Mouse (Mus musculus) liver, embryonic 15.5 days (tissue): ENCODE measurements around the gene Isg15. TPM values are rescaled to one million over a fixed set of nuclear protein-coding genes. Genes with fewer than 3 reads are reported as not detected.

ENCODE experiments used
- microRNA-seq: library from miRNA; unstranded; fragments of <30 nt; microRNA quantifications from one replicate; pipeline ENCODE4, GENCODE M21; 2016
- polyA plus RNA-seq: library from polyadenylated mRNA; unstranded; fragments of >200 nt; fragmentation: Nextera tagmentation; extraction: Ambion mirVana; gene quantifications from 2 replicates; pipeline ENCODE4 v1.2.1, GENCODE M21; 2015

Isg15 gene
- polyA plus RNA-seq, 1 experiment from 2014 or later = 13.4 TPM

Small RNA genes within 50 kb of the gene (microRNA-seq; reads per million reads assigned to microRNA genes)
- gene Mir7658 = 1.3 reads per million

Other genes with a start within 250 kb of the Isg15 start
- 76.3 and 81.9 TPM in 2 replicates for gene C1qtnf12, start 238.5 kb downstream of the Isg15 start, polyA plus RNA-seq
- 4.4 and 4.6 TPM in 2 replicates for gene B3galt6, start 208.2 kb downstream of the Isg15 start, polyA plus RNA-seq
- 77.0 and 81.4 TPM in 2 replicates for gene Sdf4, start 207.9 kb downstream of the Isg15 start, polyA plus RNA-seq
- 0.23 and 0.51 TPM in 2 replicates for gene Tnfrsf4, start 187.0 kb downstream of the Isg15 start, polyA plus RNA-seq
- gene Tnfrsf18, start 174.7 kb downstream of the Isg15 start, polyA plus RNA-seq = 0.66 and 0.73 TPM in 2 replicates
- 0.22 and 0.58 TPM in 2 replicates for gene Ttll10, start 141.4 kb downstream of the Isg15 start, polyA plus RNA-seq
- gene 9430015G10Rik, start 90.8 kb downstream of the Isg15 start, polyA plus RNA-seq = 10.5 and 12.3 TPM in 2 replicates
- gene Rnf223, start 70.3 kb downstream of the Isg15 start, polyA plus RNA-seq = 0.08 and 0.18 TPM in 2 replicates
- 6.7 and 8.6 TPM in 2 replicates for gene Agrn, start 3.3 kb downstream of the Isg15 start, polyA plus RNA-seq
- gene AW011738, start 2.5 kb upstream of the Isg15 start, polyA plus RNA-seq = 1.1 and 1.3 TPM in 2 replicates
- 0.20 and 0.32 TPM in 2 replicates for gene Perm1, start 15.1 kb upstream of the Isg15 start, polyA plus RNA-seq
- gene Plekhn1, start 34.0 kb upstream of the Isg15 start, polyA plus RNA-seq = 4.0 and 4.8 TPM in 2 replicates
- gene Noc2l, start 35.2 kb upstream of the Isg15 start, polyA plus RNA-seq = 44.5 and 47.2 TPM in 2 replicates
- gene Samd11, start 54.8 kb upstream of the Isg15 start, polyA plus RNA-seq = 37.0 and 42.2 TPM in 2 replicates
- gene Vmn2r-ps159, start 130.3 kb upstream of the Isg15 start, polyA plus RNA-seq = not detected in 2 replicates